8 mouse cellular contexts compared by ENCODE assay signal in genomic region chr14:120224202-120224846, GRCm38 (mm10). TPM values are rescaled to one million over a fixed set of nuclear protein-coding genes. Genes with fewer than 3 reads are reported as not detected.
A peak's percentile ranks its signal among the peaks of the same experiment; 100 is the strongest.
DNase-seq lines count a peak whose midpoint lies in the region; ATAC-seq and TF ChIP-seq lines count a peak whose summit lies in the region.

No protein-coding gene starts in this region.

- no peaks in the 10 kb centered on the region for H3K27me3 ChIP-seq in intestine, embryonic 14.5 days (replicated peaks; ENCODE audit: control insufficient read depth, insufficient read depth, low read length)
- no peaks in the 10 kb centered on the region for H3K27me3 ChIP-seq in intestine, postnatal 0 days (replicated peaks; ENCODE audit: control insufficient read depth, insufficient read depth, low read length)
- no peaks in the 10 kb centered on the region for H3K27me3 ChIP-seq in embryonic facial prominence, embryonic 11.5 days (ENCODE audit: control insufficient read depth, insufficient read depth, low read length)
- no peaks in the 10 kb centered on the region for H3K27me3 ChIP-seq in hindbrain, postnatal 0 days (ENCODE audit: insufficient read depth, low read length)
- H3K27me3 ChIP-seq in midbrain, postnatal 0 days (ENCODE audit: insufficient read depth, low read length) = no peaks in the 10 kb centered on the region

- ATAC-seq in intestine, embryonic 14.5 days (replicated peaks; ENCODE audit: low FRiP score, low TSS enrichment, low read depth) = peak; percentile 81
- no peak for ATAC-seq in intestine, postnatal 0 days
- ATAC-seq in embryonic facial prominence, embryonic 11.5 days (replicated peaks; ENCODE audit: insufficient number of reproducible peaks, low FRiP score, low TSS enrichment, low read depth) = peak; percentile 83
- ATAC-seq in hindbrain, postnatal 0 days = peak; percentile 81
- ATAC-seq in midbrain, postnatal 0 days (ENCODE audit: low FRiP score) = peak; percentile 10; the same call in 1 of the 2 replicates
- no peak for ATAC-seq in granulocyte monocyte progenitor cell, adult 5-6 weeks (replicated peaks; ENCODE audit: poor library complexity, severe bottlenecking)

- peak; percentile 71 for DNase-seq in intestine, embryonic 14.5 days (ENCODE audit: low spot score)
- peak; percentile 69 for DNase-seq in embryonic facial prominence, embryonic 11.5 days (ENCODE audit: low spot score)
- peak; percentile 76 for DNase-seq in hindbrain, postnatal 0 days (ENCODE audit: low spot score)
- DNase-seq in midbrain, postnatal 0 days (ENCODE audit: low spot score) = peak; percentile 80
- DNase-seq in cerebellum, adult 8-10 months = no peak
- no peak for DNase-seq in adrenal gland, adult (ENCODE audit: inconsistent age in 2 of 2, low spot score in 1 of 2)

- 53% methylated on average over 6 of the region's 6 CpGs for WGBS in intestine, embryonic 14.5 days
- WGBS in intestine, postnatal 0 days = 67% methylated on average over 6 of the region's 6 CpGs
- WGBS in embryonic facial prominence, embryonic 11.5 days = 58% methylated on average over 6 of the region's 6 CpGs
- WGBS in hindbrain, postnatal 0 days = 42% methylated on average over 6 of the region's 6 CpGs
- 44% methylated on average over 6 of the region's 6 CpGs for WGBS in midbrain, postnatal 0 days

- no peak overlapping the region for H3K9ac ChIP-seq in intestine, embryonic 14.5 days (ENCODE audit: low read length)
- H3K9ac ChIP-seq in intestine, postnatal 0 days (ENCODE audit: low read depth, low read length) = no peak overlapping the region
- no peak overlapping the region for H3K9ac ChIP-seq in embryonic facial prominence, embryonic 11.5 days (replicated peaks; ENCODE audit: low read length)
- no peak overlapping the region for H3K9ac ChIP-seq in hindbrain, postnatal 0 days (replicated peaks; ENCODE audit: low read length)
- no peak overlapping the region for H3K9ac ChIP-seq in midbrain, postnatal 0 days (replicated peaks; ENCODE audit: low read length, poor library complexity, severe bottlenecking)

- H3K9me3 ChIP-seq in intestine, embryonic 14.5 days (ENCODE audit: control insufficient read depth, low read length) = 0 out of 2 replicates have a peak, but pooled peaks cover 2% of the 10 kb centered on the region
- no peaks in the 10 kb centered on the region for H3K9me3 ChIP-seq in intestine, postnatal 0 days (ENCODE audit: control insufficient read depth)
- no peaks in the 10 kb centered on the region for H3K9me3 ChIP-seq in embryonic facial prominence, embryonic 11.5 days (replicated peaks; ENCODE audit: control insufficient read depth, low read length)
- H3K9me3 ChIP-seq in hindbrain, postnatal 0 days (ENCODE audit: low read length) = no peaks in the 10 kb centered on the region
- peaks cover 6% of the 10 kb centered on the region; the same call in 1 of the 2 replicates for H3K9me3 ChIP-seq in midbrain, postnatal 0 days (ENCODE audit: low read length)

- no peak overlapping the region for H3K4me3 ChIP-seq in intestine, embryonic 14.5 days (ENCODE audit: low read depth, low read length)
- H3K4me3 ChIP-seq in intestine, postnatal 0 days (ENCODE audit: low read depth, low read length) = no peak overlapping the region
- H3K4me3 ChIP-seq in embryonic facial prominence, embryonic 11.5 days (ENCODE audit: low read depth, low read length) = no peak overlapping the region
- no peak overlapping the region for H3K4me3 ChIP-seq in hindbrain, postnatal 0 days (ENCODE audit: low read length)
- no peak overlapping the region for H3K4me3 ChIP-seq in midbrain, postnatal 0 days (ENCODE audit: low read depth, low read length)

- H3K4me1 ChIP-seq in intestine, embryonic 14.5 days (replicated peaks; ENCODE audit: control insufficient read depth, insufficient read depth, low read length) = peaks cover 9% of the 10 kb centered on the region; the same call in 1 of the 2 replicates
- H3K4me1 ChIP-seq in intestine, postnatal 0 days (replicated peaks; ENCODE audit: control insufficient read depth, insufficient read depth, low read length) = no peaks in the 10 kb centered on the region
- H3K4me1 ChIP-seq in embryonic facial prominence, embryonic 11.5 days (ENCODE audit: control insufficient read depth, insufficient read depth, low read length) = no peaks in the 10 kb centered on the region
- H3K4me1 ChIP-seq in hindbrain, postnatal 0 days (ENCODE audit: insufficient read depth, low read length) = no peaks in the 10 kb centered on the region
- no peaks in the 10 kb centered on the region for H3K4me1 ChIP-seq in midbrain, postnatal 0 days (ENCODE audit: insufficient read depth, low read length)

- no peaks in the 10 kb centered on the region for H3K36me3 ChIP-seq in intestine, embryonic 14.5 days (ENCODE audit: control insufficient read depth, insufficient read depth, low read length)
- no peaks in the 10 kb centered on the region for H3K36me3 ChIP-seq in intestine, postnatal 0 days (ENCODE audit: control insufficient read depth, insufficient read depth)
- no peaks in the 10 kb centered on the region for H3K36me3 ChIP-seq in embryonic facial prominence, embryonic 11.5 days (replicated peaks; ENCODE audit: control insufficient read depth, insufficient read depth, low read depth, low read length)
- H3K36me3 ChIP-seq in hindbrain, postnatal 0 days (ENCODE audit: insufficient read depth, low read length) = no peaks in the 10 kb centered on the region
- no peaks in the 10 kb centered on the region for H3K36me3 ChIP-seq in midbrain, postnatal 0 days (ENCODE audit: insufficient read depth, low read length)

- no peak overlapping the region for H3K4me2 ChIP-seq in intestine, embryonic 14.5 days (ENCODE audit: low read length)
- H3K4me2 ChIP-seq in intestine, postnatal 0 days (replicated peaks; ENCODE audit: low read depth) = no peak overlapping the region; the same call in 1 of the 2 replicates
- no peak overlapping the region for H3K4me2 ChIP-seq in embryonic facial prominence, embryonic 11.5 days (ENCODE audit: low read depth, low read length)
- no peak overlapping the region for H3K4me2 ChIP-seq in hindbrain, postnatal 0 days (ENCODE audit: low read depth, low read length)
- H3K4me2 ChIP-seq in midbrain, postnatal 0 days (ENCODE audit: low read depth, low read length, poor library complexity, severe bottlenecking) = no peak overlapping the region

- H3K27ac ChIP-seq in intestine, embryonic 14.5 days (ENCODE audit: low read depth) = peak overlapping the region; percentile 6; the same call in 1 of the 2 replicates
- no peak overlapping the region for H3K27ac ChIP-seq in intestine, postnatal 0 days (ENCODE audit: low read depth, low read length)
- peak overlapping the region; percentile 52; the same call in 1 of the 2 replicates for H3K27ac ChIP-seq in embryonic facial prominence, embryonic 11.5 days (replicated peaks; ENCODE audit: low read depth, low read length)
- H3K27ac ChIP-seq in hindbrain, postnatal 0 days = no peak overlapping the region; the same call in 1 of the 2 replicates
- no peak overlapping the region for H3K27ac ChIP-seq in midbrain, postnatal 0 days (ENCODE audit: low read depth, low read length)

- no peak for TF ChIP-seq CTCF in intestine, postnatal 0 days (IDR thresholded peaks at IDR 0.05; ENCODE audit: low read depth)
- no peak for TF ChIP-seq CTCF in hindbrain, postnatal 0 days (IDR thresholded peaks at IDR 0.05; ENCODE audit: low read depth)
- TF ChIP-seq CTCF in midbrain, postnatal 0 days (IDR thresholded peaks at IDR 0.05) = no peak

RNA-seq across cellular contexts. Expression of gene Mbnl2, which starts 51.1 kb away (rescaled TPM):
- polyA plus RNA-seq in intestine, embryonic 14.5 days (2014; fragmentation: Nextera tagmentation; extraction: Ambion mirVana) = 111 and 118 TPM in 2 replicates
- 94.4 and 99.0 TPM in 2 replicates for polyA plus RNA-seq in intestine, postnatal 0 days (2015; fragmentation: Nextera tagmentation; extraction: Ambion mirVana)
- polyA plus RNA-seq in embryonic facial prominence, embryonic 11.5 days (2014; fragmentation: Nextera tagmentation; extraction: Ambion mirVana) = 74.3 and 76.0 TPM in 2 replicates
- 56.1 and 78.3 TPM in 2 replicates for total RNA-seq in hindbrain, postnatal 0 days (2014; rRNA removed)
- 28.6 and 28.9 TPM in 2 replicates for polyA plus RNA-seq in hindbrain, postnatal 0 days (2015; fragmentation: Nextera tagmentation; extraction: Ambion mirVana)
- 40.4 and 41.4 TPM in 2 replicates for total RNA-seq in midbrain, postnatal 0 days (2014; rRNA removed)
- 19.5 and 20.4 TPM in 2 replicates for polyA plus RNA-seq in midbrain, postnatal 0 days (2015; fragmentation: Nextera tagmentation; extraction: Ambion mirVana)
- 55.0 and 74.3 TPM in 2 replicates for total RNA-seq in granulocyte monocyte progenitor cell, adult 5-6 weeks (2014; fragmentation: Nextera tagmentation)
- total RNA-seq in granulocyte monocyte progenitor cell, adult 5-6 weeks (2017) = 66.8 and 83.5 TPM in 2 replicates

Comparison
In these comparisons a context has a peak if more than half of its experiments do, and no peak if none do; other contexts are left out.
1. ATAC-seq: peak in intestine, embryonic 14.5 days (single experiment), embryonic facial prominence, embryonic 11.5 days (single experiment), hindbrain, postnatal 0 days (single experiment) and midbrain, postnatal 0 days (single experiment); none in intestine, postnatal 0 days (single experiment) and granulocyte monocyte progenitor cell, adult 5-6 weeks (single experiment).
2. H3K27ac ChIP-seq: peak in intestine, embryonic 14.5 days (single experiment) and embryonic facial prominence, embryonic 11.5 days (single experiment); none in intestine, postnatal 0 days (single experiment), hindbrain, postnatal 0 days (single experiment) and midbrain, postnatal 0 days (single experiment).
3. DNase-seq: peak in intestine, embryonic 14.5 days (single experiment), embryonic facial prominence, embryonic 11.5 days (single experiment), hindbrain, postnatal 0 days (single experiment) and midbrain, postnatal 0 days (single experiment); none in cerebellum, adult 8-10 months (single experiment) and adrenal gland, adult (0 of 2).